Mouse (Mus musculus) kidney, postnatal 36 days (tissue): Measurements from ENCODE around the gene Gm12695.

Experiments
- DNase-seq, 2 experiments: peaks; one replicate each; pipeline ENCODE4 v3.0.0; 2021 to 2022; ENCODE audit warnings: mixed read lengths in 2 of 2

The Gm12695 gene

DNA sequence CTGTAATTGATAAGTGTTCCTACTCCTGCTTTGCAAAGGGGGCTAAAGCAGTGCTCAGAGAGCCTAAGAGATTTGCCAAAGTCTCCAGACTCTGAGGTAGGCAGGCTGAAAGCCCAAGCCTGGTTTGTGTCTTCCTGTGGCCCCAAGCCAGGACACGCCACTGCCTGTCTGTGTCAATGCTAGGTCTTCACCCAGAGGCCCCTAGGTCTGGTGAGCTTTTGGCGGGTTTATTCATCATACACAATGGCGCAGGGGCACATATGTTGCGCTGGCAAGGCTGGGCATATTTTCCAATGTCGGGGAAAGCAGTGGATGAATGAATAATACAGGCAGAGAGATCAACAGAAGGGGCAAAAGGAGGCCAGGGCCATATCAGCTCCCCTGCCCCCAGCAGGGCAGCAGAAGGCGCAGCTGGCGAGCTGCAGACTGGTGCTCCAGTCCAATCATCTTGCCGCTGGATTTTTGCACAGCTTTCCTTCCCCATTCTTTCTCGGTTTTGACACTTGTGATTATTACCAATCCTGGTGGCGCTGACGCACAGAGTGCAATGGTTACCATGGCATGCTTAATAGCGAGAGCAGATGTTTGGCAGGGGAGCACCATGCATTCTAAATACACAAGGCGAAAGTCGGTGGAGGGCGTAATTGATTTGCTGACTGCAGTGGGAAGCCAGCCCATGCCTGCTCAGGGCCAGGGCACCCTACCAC, 87.3 kb downstream of the Gm12695 start:
- no peak for DNase-seq

DNA sequence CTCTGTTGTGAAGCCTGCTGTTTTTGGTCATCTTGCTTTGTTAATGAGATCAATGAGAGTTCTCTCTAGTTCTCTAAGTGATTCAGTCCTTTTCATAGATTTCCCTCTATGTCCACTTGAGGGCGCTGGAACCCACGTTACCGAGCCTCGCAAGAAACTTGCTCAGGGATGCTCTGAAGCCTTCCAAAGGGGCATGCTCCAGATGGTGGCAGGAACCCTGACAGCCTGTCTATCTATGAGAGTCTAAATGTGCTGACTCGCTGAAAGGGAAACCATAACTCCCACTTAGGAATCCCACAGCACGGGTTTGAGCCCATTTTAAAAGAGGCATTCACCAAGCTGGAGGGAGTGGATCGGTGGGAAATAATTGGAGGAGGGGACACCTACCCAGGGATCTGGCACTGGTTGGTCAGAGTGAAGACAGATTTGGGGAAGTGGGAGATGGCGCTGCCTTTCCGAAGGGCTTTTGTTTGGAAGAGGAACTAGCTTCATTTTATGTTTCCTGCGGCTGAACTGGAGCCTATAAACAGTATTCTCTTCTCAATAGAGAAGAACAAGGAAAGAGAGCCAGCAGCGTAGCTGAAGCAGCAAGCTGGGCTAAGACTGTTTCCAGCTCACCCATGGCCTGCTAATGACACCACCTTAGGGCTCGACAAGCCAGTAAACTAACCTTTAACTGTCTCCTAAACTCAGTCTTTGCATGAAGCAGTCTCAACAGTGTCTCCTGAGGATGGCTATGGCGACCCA, 88.2 kb downstream of the Gm12695 start:
- DNase-seq: peak; percentile 13 to 57

DNA sequence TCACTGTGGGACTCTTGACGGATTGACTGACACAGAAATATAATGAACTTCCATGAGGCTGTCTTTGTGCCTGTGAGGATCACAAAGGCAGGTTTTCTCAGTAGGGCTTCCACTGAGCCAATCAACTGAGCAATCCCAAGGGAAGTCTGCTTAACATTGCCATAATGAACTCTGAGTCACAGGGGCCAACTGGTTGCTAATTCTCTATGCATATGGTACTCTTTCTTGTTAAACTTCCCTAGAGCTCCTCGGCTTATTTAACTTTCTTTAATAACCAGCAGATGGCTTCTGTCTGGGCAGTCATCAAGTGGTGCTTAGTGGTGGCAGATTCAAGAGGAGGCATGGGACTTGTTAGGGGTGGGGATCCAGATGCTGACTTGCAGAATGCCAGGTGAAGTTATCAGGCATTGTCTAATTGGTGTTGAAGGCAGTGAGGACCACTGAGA, 97.6 kb downstream of the Gm12695 start:
- no peak for DNase-seq

DNA sequence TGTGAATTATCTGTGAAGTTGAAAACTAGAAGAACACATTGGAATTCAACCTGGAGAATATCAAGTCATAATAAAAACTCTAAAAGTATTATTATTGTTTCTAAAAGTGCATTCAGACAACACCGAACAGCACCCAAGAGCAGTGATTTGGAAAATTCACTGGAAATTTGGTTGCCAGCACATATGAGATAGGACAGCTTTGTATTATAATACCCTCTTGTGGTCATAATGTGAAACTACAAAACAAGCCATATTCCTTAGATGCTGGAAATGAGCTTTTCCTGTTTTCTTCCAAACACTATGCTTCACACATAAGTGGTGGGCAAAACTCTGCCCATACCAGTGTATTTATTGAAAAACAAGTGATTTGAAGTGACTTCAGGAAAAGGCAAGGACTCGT, 101.5 kb downstream of the Gm12695 start:
- no peak for DNase-seq

DNA sequence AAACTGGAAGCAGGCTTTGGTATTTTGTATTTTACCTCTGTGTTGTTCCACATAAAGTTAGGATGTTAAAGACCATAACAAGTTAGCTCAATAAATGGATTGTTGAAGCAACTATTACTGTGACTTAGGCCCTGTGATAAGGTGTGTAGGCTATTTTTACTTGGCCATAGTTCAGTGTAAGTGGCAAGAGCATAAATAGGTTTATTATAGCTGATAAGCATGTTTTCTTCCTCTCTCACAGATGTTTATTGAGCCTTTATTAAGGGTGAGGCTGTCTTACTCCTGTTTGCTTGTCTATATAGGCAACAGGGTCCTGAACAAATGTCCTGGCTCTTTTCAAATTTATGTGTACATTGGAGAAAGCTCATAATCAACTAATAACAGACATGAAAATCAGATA, 104.0 kb downstream of the Gm12695 start:
- DNase-seq: no peak

GRCm38 (mm10) chr4:96680233-96680632, 104.8 kb downstream of the Gm12695 start:
- DNase-seq: peak; percentile 54 to 83
